Mouse (Mus musculus) neural tube, embryonic 15.5 days (tissue): ENCODE data around the gene Gm10153. TPM values are rescaled to one million over a fixed set of nuclear protein-coding genes. Genes with fewer than 3 reads are reported as not detected.
"Not testable (repeated sequence)": the region's sequence is repeated elsewhere in the genome, so short reads cannot be mapped to it uniquely, and the experiment has no call there.

Experiments
- ATAC-seq: fragments of 200-750 bp; cut with Nextera tagmentation; 2 replicates; pipeline ENCODE4 v1.8.0; 2017; ENCODE audit warnings: mild to moderate bottlenecking, moderate TSS enrichment, moderate library complexity; ENCODE audit not compliant: low FRiP score
- H3K27ac ChIP-seq: fragments of 300-500 bp; sonication (generic); replicated peaks from 2 replicates; pipeline ENCODE4 v1.5.1; 2015; ENCODE audit warnings: mild to moderate bottlenecking, inconsistent platforms
- H3K27me3 ChIP-seq: fragments of 300-500 bp; sonication (generic); replicated peaks from 2 replicates; pipeline ENCODE4 v1.6.1; 2015; ENCODE audit warnings: inconsistent platforms
- H3K36me3 ChIP-seq: fragments of 300-500 bp; sonication (generic); 2 replicates; pipeline ENCODE4 v1.6.1; 2015; ENCODE audit warnings: inconsistent platforms
- H3K4me1 ChIP-seq: fragments of 300-500 bp; sonication (generic); 2 replicates; pipeline ENCODE4 v1.6.1; 2015; ENCODE audit warnings: inconsistent platforms
- H3K4me2 ChIP-seq: fragments of 300-500 bp; sonication (generic); 2 replicates; pipeline ENCODE4 v1.6.1; 2015; ENCODE audit warnings: inconsistent platforms, mild to moderate bottlenecking, moderate library complexity
- H3K4me3 ChIP-seq: fragments of 300-500 bp; sonication (generic); replicated peaks from 2 replicates; pipeline ENCODE4 v1.5.1; 2015; ENCODE audit warnings: mild to moderate bottlenecking, inconsistent platforms
- H3K9ac ChIP-seq: fragments of 300-500 bp; sonication (generic); replicated peaks from 2 replicates; pipeline ENCODE4 v1.6.1; 2015; ENCODE audit warnings: mild to moderate bottlenecking, inconsistent platforms
- H3K9me3 ChIP-seq: fragments of 300-500 bp; sonication (generic); replicated peaks from 2 replicates; pipeline ENCODE4 v1.6.1; 2016; ENCODE audit warnings: inconsistent platforms
- WGBS: fragments of 180-500 bp; shearing (Covaris S2); methylation state at CpG from one replicate; pipeline ENCODE4 v1.1.7; 2015; ENCODE audit warnings: mixed read lengths; 5-methylcytosine and 5-hydroxymethylcytosine counted together
- polyA plus RNA-seq: library from polyadenylated mRNA; unstranded; fragments of >200 nt; fragmentation: Nextera tagmentation; extraction: Ambion mirVana; gene quantifications from 2 replicates; pipeline ENCODE4 v1.2.1, GENCODE M21; 2015

Gene Gm10153
- polyA plus RNA-seq, 1 experiment from 2014 or later = not detected

GRCm38 (mm10) chr7:142178685-142179084 lies 11.5 kb downstream of the Gm10153 start:
- H3K27me3 ChIP-seq = no peaks in the 10 kb centered on the region
- H3K4me3 ChIP-seq = no peak overlapping the region
- no peaks in the 10 kb centered on the region for H3K9me3 ChIP-seq
- WGBS = 84% methylated on average over 1 of the region's 1 CpGs
- H3K9ac ChIP-seq = no peak overlapping the region
- H3K4me1 ChIP-seq = no peaks in the 10 kb centered on the region
- no peak for ATAC-seq
- no peaks in the 10 kb centered on the region for H3K36me3 ChIP-seq
- H3K4me2 ChIP-seq = no peak overlapping the region
- H3K27ac ChIP-seq = no peak overlapping the region

GRCm38 (mm10) chr7:142175905-142176304 lies 14.3 kb downstream of the Gm10153 start, which contains the start of gene Krtap5-2:
Gene Krtap5-2 (minus strand): TSS chr7:142176005.
- H3K9me3 ChIP-seq, ATAC-seq, H3K4me1 ChIP-seq, H3K27ac ChIP-seq, H3K36me3 ChIP-seq, H3K9ac ChIP-seq, H3K4me3 ChIP-seq, H3K4me2 ChIP-seq, H3K27me3 ChIP-seq: not testable (repeated sequence)

- no peak overlapping the region for H3K4me2 ChIP-seq
- no peak for ATAC-seq
- no peak overlapping the region for H3K9ac ChIP-seq
- H3K9me3 ChIP-seq = no peaks in the 10 kb centered on the region
- no peaks in the 10 kb centered on the region for H3K36me3 ChIP-seq
- no peak overlapping the region for H3K4me3 ChIP-seq
- no peaks in the 10 kb centered on the region for H3K27me3 ChIP-seq
- H3K27ac ChIP-seq = no peak overlapping the region
- WGBS = 51% methylated on average over 3 of the region's 3 CpGs
- no peaks in the 10 kb centered on the region for H3K4me1 ChIP-seq
These were observed 20.4 kb downstream of the Gm10153 start for GRCm38 (mm10) chr7:142169836-142170235.

- not testable (repeated sequence) for H3K27me3 ChIP-seq, H3K4me3 ChIP-seq, H3K4me2 ChIP-seq, H3K4me1 ChIP-seq, H3K9me3 ChIP-seq, H3K9ac ChIP-seq, ATAC-seq, H3K27ac ChIP-seq, H3K36me3 ChIP-seq
These were observed 24.6 kb downstream of the Gm10153 start, which contains the start of gene Gm4553 for GRCm38 (mm10) chr7:142165639-142166038. Gene Gm4553 (minus strand): TSS chr7:142165739.

- WGBS = 93% methylated on average over 3 of the region's 3 CpGs
- H3K9ac ChIP-seq = no peak overlapping the region
- H3K9me3 ChIP-seq = no peaks in the 10 kb centered on the region
- no peak overlapping the region for H3K27ac ChIP-seq
- no peaks in the 10 kb centered on the region for H3K27me3 ChIP-seq
- no peaks in the 10 kb centered on the region for H3K36me3 ChIP-seq
- no peak for ATAC-seq
- H3K4me1 ChIP-seq = no peaks in the 10 kb centered on the region
- no peak overlapping the region for H3K4me3 ChIP-seq
- H3K4me2 ChIP-seq = no peak overlapping the region
These were observed 30.8 kb downstream of the Gm10153 start for GRCm38 (mm10) chr7:142159366-142159765.

GRCm38 (mm10) chr7:142157013-142157412 lies 33.2 kb downstream of the Gm10153 start, which contains the start of gene Gm29735:
Gene Gm29735 (minus strand): TSS chr7:142157113.
- H3K4me1 ChIP-seq, ATAC-seq, H3K36me3 ChIP-seq, H3K27ac ChIP-seq, H3K9ac ChIP-seq, H3K27me3 ChIP-seq, H3K4me2 ChIP-seq, H3K9me3 ChIP-seq, H3K4me3 ChIP-seq: not testable (repeated sequence)
- whole genome bisulfite sequencing = 65% methylated on average over 2 of the region's 2 CpGs

- Histone ChIP-seq H3K9ac (no peak overlapping the region), H3K9me3 (no peaks in the 10 kb centered on the region), H3K36me3 (no peaks in the 10 kb centered on the region), H3K4me3 (no peak overlapping the region), H3K27me3 (no peaks in the 10 kb centered on the region), H3K27ac (no peak overlapping the region), H3K4me2 (no peak overlapping the region), H3K4me1 (no peaks in the 10 kb centered on the region)
- 68% methylated on average over 1 of the region's 1 CpGs for WGBS
- no peak for ATAC-seq
These were observed 34.9 kb downstream of the Gm10153 start for GRCm38 (mm10) chr7:142155308-142155707.

GRCm38 (mm10) chr7:142152191-142152590 lies 38.0 kb downstream of the Gm10153 start:
- no peak overlapping the region for H3K4me3 ChIP-seq
- no peaks in the 10 kb centered on the region for H3K27me3 ChIP-seq
- H3K27ac ChIP-seq = no peak overlapping the region
- no peak overlapping the region for H3K9ac ChIP-seq
- no peaks in the 10 kb centered on the region for H3K9me3 ChIP-seq
- no peaks in the 10 kb centered on the region for H3K36me3 ChIP-seq
- no peaks in the 10 kb centered on the region for H3K4me1 ChIP-seq
- 88% methylated on average over 4 of the region's 4 CpGs for WGBS
- H3K4me2 ChIP-seq = no peak overlapping the region
- ATAC-seq = no peak

GRCm38 (mm10) chr7:142148633-142149032 lies 41.6 kb downstream of the Gm10153 start:
- H3K4me1 ChIP-seq = no peaks in the 10 kb centered on the region
- ATAC-seq = no peak
- no peak overlapping the region for H3K9ac ChIP-seq
- no peak overlapping the region for H3K4me2 ChIP-seq
- H3K36me3 ChIP-seq = no peaks in the 10 kb centered on the region
- H3K27ac ChIP-seq = no peak overlapping the region
- H3K9me3 ChIP-seq = no peaks in the 10 kb centered on the region
- no peak overlapping the region for H3K4me3 ChIP-seq
- 0 out of 2 replicates have a peak, but pooled peaks cover 3% of the 10 kb centered on the region for H3K27me3 ChIP-seq

- no peak overlapping the region for H3K9ac ChIP-seq
- no peaks in the 10 kb centered on the region for H3K9me3 ChIP-seq
- H3K27me3 ChIP-seq = 0 out of 2 replicates have a peak, but pooled peaks cover 3% of the 10 kb centered on the region
- no peaks in the 10 kb centered on the region for H3K36me3 ChIP-seq
- no peak overlapping the region for H3K27ac ChIP-seq
- H3K4me1 ChIP-seq = no peaks in the 10 kb centered on the region
- no peak overlapping the region for H3K4me2 ChIP-seq
- H3K4me3 ChIP-seq = no peak overlapping the region
- WGBS = 14% methylated on average over 1 of the region's 1 CpGs
- no peak for ATAC-seq
These were observed 44.2 kb downstream of the Gm10153 start for GRCm38 (mm10) chr7:142146033-142146432.

- Histone ChIP-seq H3K4me2 (no peak overlapping the region), H3K27me3 (0 out of 2 replicates have a peak, but pooled peaks cover 3% of the 10 kb centered on the region), H3K27ac (no peak overlapping the region), H3K9me3 (no peaks in the 10 kb centered on the region), H3K36me3 (no peaks in the 10 kb centered on the region), H3K4me1 (no peaks in the 10 kb centered on the region), H3K4me3 (no peak overlapping the region), H3K9ac (no peak overlapping the region)
- ATAC-seq = no peak
- 53% methylated on average over 4 of the region's 4 CpGs for WGBS
These were observed 44.7 kb downstream of the Gm10153 start for GRCm38 (mm10) chr7:142145413-142145940.

- no peaks in the 10 kb centered on the region for H3K4me1 ChIP-seq
- no peak within 1 kb of the TSS for H3K4me2 ChIP-seq
- H3K9ac ChIP-seq = no peak within 1 kb of the TSS
- H3K4me3 ChIP-seq = no peak within 1 kb of the TSS
- H3K27ac ChIP-seq = no peak within 1 kb of the TSS
- 0 out of 2 replicates have a peak, but pooled peaks cover 3% of the 10 kb centered on the region for H3K27me3 ChIP-seq
- H3K36me3 ChIP-seq = no peaks in the 10 kb centered on the region
- no peak for ATAC-seq
- WGBS = 90% methylated on average over 1 of the region's 1 CpGs
- H3K9me3 ChIP-seq = no peaks in the 10 kb centered on the region
These were observed 45.7 kb downstream of the Gm10153 start, which contains the start of gene Gm45337 for GRCm38 (mm10) chr7:142144507-142144906. Gene Gm45337 (minus strand): TSS chr7:142144607.
